9 mouse cellular contexts compared by ENCODE assay signal in genomic region chr11:22671791-22672490, GRCm38 (mm10).
DNase-seq lines count a peak whose midpoint lies in the region; ATAC-seq and TF ChIP-seq lines count a peak whose summit lies in the region.
"Had no signal": no experiment of that assay in that cellular context is flagged by ENCODE, and none has a peak within 500 bp of the region (broad histone marks: within the 10 kb centered on the region; RNA-seq: fewer than 3 reads in every experiment).

No protein-coding gene starts in this region.

- ATAC-seq in forebrain, embryonic 15.5 days (replicated peaks), result peak; percentile 97
- peak; percentile 6; the same call in 1 of the 2 replicates for ATAC-seq in liver, embryonic 14.5 days (ENCODE audit: insufficient read depth)

- no peak for TF ChIP-seq POLR2A in bone marrow macrophage, adult 2 months (IDR thresholded peaks at IDR 0.05; ENCODE audit: borderline replicate concordance, low read depth, low read length)

- TF ChIP-seq EP300 in liver, embryonic 14.5 days (IDR thresholded peaks at IDR 0.05; ENCODE audit: low read depth), result no peak

- no peaks in the 10 kb centered on the region for H3K9me3 ChIP-seq in forebrain, embryonic 15.5 days
- H3K9me3 ChIP-seq in liver, embryonic 14.5 days (ENCODE audit: control insufficient read depth, low read length), result no peaks in the 10 kb centered on the region

- no peak overlapping the region for H3K4me3 ChIP-seq in bone marrow macrophage, adult 2 months (ENCODE audit: insufficient read depth, low read length)
- no peak overlapping the region for H3K4me3 ChIP-seq in forebrain, embryonic 15.5 days
- H3K4me3 ChIP-seq in liver, embryonic 14.5 days (ENCODE audit: insufficient read depth in 1 of 2, low read depth in 2 of 2, low read length in 2 of 2), result no peak overlapping the region
- H3K4me3 ChIP-seq: erythroblast, embryonic 14.5 days had no signal

- no peak overlapping the region for H3K4me2 ChIP-seq in forebrain, embryonic 15.5 days (replicated peaks)
- no peak overlapping the region for H3K4me2 ChIP-seq in liver, embryonic 14.5 days (ENCODE audit: low read depth)

- WGBS in forebrain, embryonic 15.5 days, result 26% methylated on average over 5 of the region's 5 CpGs
- 35% methylated on average over 5 of the region's 5 CpGs for WGBS in liver, embryonic 14.5 days (ENCODE audit: insufficient replicate concordance)

- no peaks in the 10 kb centered on the region for H3K36me3 ChIP-seq in forebrain, embryonic 15.5 days
- no peaks in the 10 kb centered on the region for H3K36me3 ChIP-seq in liver, embryonic 14.5 days (replicated peaks; ENCODE audit: control insufficient read depth, insufficient read depth, low read depth)

- no peak for TF ChIP-seq CTCF in bone marrow macrophage, adult 2 months (IDR thresholded peaks at IDR 0.05; ENCODE audit: low read depth, low read length)
- TF ChIP-seq CTCF in liver, embryonic 14.5 days (IDR thresholded peaks at IDR 0.05; ENCODE audit: low read depth), result no peak

- peak overlapping the region; percentile 65 for H3K27ac ChIP-seq in bone marrow macrophage, adult 2 months (ENCODE audit: insufficient read depth, low read depth, low read length)
- peak overlapping the region; percentile 55 for H3K27ac ChIP-seq in forebrain, embryonic 15.5 days (replicated peaks)
- no peak overlapping the region for H3K27ac ChIP-seq in liver, embryonic 14.5 days

- DNase-seq in frontal cortex, postnatal 36 days (ENCODE audit: low spot score in 2 of 2), result peak; percentile 27 to 49
- no peak for DNase-seq in frontal cortex, postnatal 25 days (ENCODE audit: low spot score in 2 of 2)
- no peak for DNase-seq in liver, embryonic 14.5 days (ENCODE audit: low read depth in 3 of 3, low spot score in 3 of 3)
- DNase-seq in urinary bladder, postnatal 4 days (ENCODE audit: low spot score in 2 of 2), result no peak
- DNase-seq in urinary bladder, postnatal 10 days (ENCODE audit: low spot score), result no peak
- DNase-seq in heart, postnatal 4 days, result no peak

- no peaks in the 10 kb centered on the region for H3K27me3 ChIP-seq in forebrain, embryonic 15.5 days
- H3K27me3 ChIP-seq in liver, embryonic 14.5 days (ENCODE audit: control insufficient read depth, insufficient read depth, low read length), result no peaks in the 10 kb centered on the region

- H3K4me1 ChIP-seq in bone marrow macrophage, adult 2 months (ENCODE audit: control insufficient read depth, insufficient read depth, low read length), result peaks cover 57% of the 10 kb centered on the region
- peaks cover 9% of the 10 kb centered on the region for H3K4me1 ChIP-seq in forebrain, embryonic 15.5 days
- no peaks in the 10 kb centered on the region; a peak in 1 of 4 replicates for H3K4me1 ChIP-seq in liver, embryonic 14.5 days (replicated peaks; ENCODE audit: control insufficient read depth in 2 of 2, insufficient read depth in 2 of 2, low read length in 1 of 2)

- no peak overlapping the region for H3K9ac ChIP-seq in forebrain, embryonic 15.5 days (replicated peaks)
- no peak overlapping the region for H3K9ac ChIP-seq in liver, embryonic 14.5 days (replicated peaks)

Comparison
In these comparisons a context has a peak if more than half of its experiments do, and no peak if none do; other contexts are left out.
1. DNase-seq: peak in frontal cortex, postnatal 36 days (2 of 2); none in frontal cortex, postnatal 25 days (0 of 2), liver, embryonic 14.5 days (0 of 3), urinary bladder, postnatal 4 days (0 of 2), urinary bladder, postnatal 10 days (single experiment) and heart, postnatal 4 days (single experiment).